Mouse (Mus musculus) midbrain, embryonic 12.5 days (tissue): ENCODE data around the gene Islr2. TPM values are rescaled to one million over a fixed set of nuclear protein-coding genes. Genes with fewer than 3 reads are reported as not detected.
"Not testable (repeated sequence)": the region's sequence is repeated elsewhere in the genome, so short reads cannot be mapped to it uniquely, and the experiment has no call there.

ENCODE experiments used
- ATAC-seq: fragments of 200-750 bp; cut with Nextera tagmentation; 2 replicates; pipeline ENCODE4 v1.8.0; 2017; ENCODE audit warnings: low read depth, moderate TSS enrichment, moderate library complexity; ENCODE audit not compliant: low FRiP score
- H3K27ac ChIP-seq: fragments of 300-500 bp; sonication (generic); replicated peaks from 2 replicates; pipeline ENCODE4 v1.5.1; 2016; ENCODE audit warnings: mild to moderate bottlenecking
- H3K27me3 ChIP-seq: fragments of 300-500 bp; sonication (generic); 2 replicates; pipeline ENCODE4 v1.6.1; 2016; ENCODE audit warnings: mild to moderate bottlenecking
- H3K36me3 ChIP-seq: fragments of 300-500 bp; sonication (generic); 2 replicates; pipeline ENCODE4 v1.6.1; 2016
- H3K4me1 ChIP-seq: fragments of 300-500 bp; sonication (generic); 2 replicates; pipeline ENCODE4 v1.6.1; 2016
- H3K4me2 ChIP-seq: fragments of 300-500 bp; sonication (generic); replicated peaks from 2 replicates; pipeline ENCODE4 v1.6.1; 2016; ENCODE audit warnings: mild to moderate bottlenecking, moderate library complexity
- H3K4me3 ChIP-seq: fragments of 300-500 bp; sonication (generic); 2 replicates; pipeline ENCODE4 v1.5.1; 2016; ENCODE audit warnings: mild to moderate bottlenecking
- H3K9ac ChIP-seq: fragments of 300-500 bp; sonication (generic); replicated peaks from 2 replicates; pipeline ENCODE4 v1.6.1; 2016; ENCODE audit warnings: mild to moderate bottlenecking, moderate library complexity
- H3K9me3 ChIP-seq: fragments of 300-500 bp; sonication (generic); 2 replicates; pipeline ENCODE4 v1.6.1; 2016; ENCODE audit warnings: mild to moderate bottlenecking
- WGBS: fragments of 180-500 bp; shearing (Covaris S2); methylation state at CpG from one replicate; pipeline ENCODE4 v1.1.7; 2016; 5-methylcytosine and 5-hydroxymethylcytosine counted together
- polyA plus RNA-seq: library from polyadenylated mRNA; unstranded; fragments of >200 nt; fragmentation: Nextera tagmentation; extraction: Ambion mirVana; gene quantifications from 2 replicates; pipeline ENCODE4 v1.2.1, GENCODE M21; 2016

The Islr2 gene
- polyA plus RNA-seq: 27.0 and 27.8 TPM in 2 replicates

DNA sequence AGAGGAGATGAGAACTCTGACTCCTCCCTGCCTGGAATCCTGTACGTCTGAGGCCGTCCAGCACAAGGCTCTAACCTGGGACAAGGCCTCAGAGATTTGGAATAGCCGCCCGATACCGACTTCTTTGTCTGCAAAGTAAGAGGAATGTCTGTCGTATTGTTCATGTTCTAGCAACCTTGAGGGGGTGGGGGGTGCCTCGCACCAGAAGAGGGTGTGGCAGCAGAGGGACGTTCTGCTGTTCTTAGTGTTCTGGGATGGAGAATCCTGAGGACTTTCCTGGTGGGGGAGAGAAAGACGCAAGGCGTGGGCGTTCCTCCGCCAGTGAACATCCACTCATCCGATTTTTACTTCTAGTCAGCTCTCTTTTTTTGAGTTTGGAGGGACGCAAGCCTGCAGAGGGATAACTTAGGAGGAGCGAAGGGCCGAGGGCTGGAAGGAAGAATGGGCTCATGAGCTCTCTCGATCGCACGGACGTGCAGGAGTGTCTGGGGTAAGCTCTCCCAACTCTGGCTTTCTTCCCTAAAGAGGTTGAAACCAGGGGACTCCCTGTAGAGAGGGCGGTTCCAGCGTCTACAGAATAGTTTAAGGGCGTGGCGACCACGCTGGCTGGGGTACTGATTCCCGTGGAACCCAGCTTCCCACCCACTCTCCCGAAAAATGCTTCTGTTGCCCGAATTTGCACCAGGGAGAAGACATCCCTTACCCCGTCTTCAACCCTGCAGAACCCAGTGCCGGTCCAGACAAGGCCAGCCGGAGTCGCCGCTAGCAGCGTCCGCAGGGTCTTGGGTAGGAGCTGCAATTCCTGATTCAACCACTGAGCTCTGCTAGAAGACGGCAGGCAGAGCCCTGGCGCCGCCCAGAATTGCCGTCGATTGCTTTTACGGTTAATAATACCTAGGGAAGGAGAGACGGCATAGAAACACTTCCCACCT lies at the start of gene Islr2, which contains the start of gene Islr:
Gene Islr2, minus strand, starts transcription at position 804 of the 932 bp plus-strand sequence.
Gene Islr, minus strand, starts transcription at position 791 of the 932 bp plus-strand sequence.
- under 1% methylated on average over 42 of the region's 42 CpGs for WGBS
- Histone ChIP-seq H3K4me3 (peak within 1 kb of the TSS; percentile 42), H3K9ac (peak within 1 kb of the TSS; percentile 54), H3K27ac (peak within 1 kb of the TSS; percentile 88), H3K4me1 (peaks cover 57% of the 10 kb centered on the region), H3K36me3 (no peaks in the 10 kb centered on the region), H3K27me3 (peaks cover 77% of the 10 kb centered on the region), H3K9me3 (no peaks in the 10 kb centered on the region), H3K4me2 (peak within 1 kb of the TSS; percentile 52)
- ATAC-seq: peak; percentile 72

DNA sequence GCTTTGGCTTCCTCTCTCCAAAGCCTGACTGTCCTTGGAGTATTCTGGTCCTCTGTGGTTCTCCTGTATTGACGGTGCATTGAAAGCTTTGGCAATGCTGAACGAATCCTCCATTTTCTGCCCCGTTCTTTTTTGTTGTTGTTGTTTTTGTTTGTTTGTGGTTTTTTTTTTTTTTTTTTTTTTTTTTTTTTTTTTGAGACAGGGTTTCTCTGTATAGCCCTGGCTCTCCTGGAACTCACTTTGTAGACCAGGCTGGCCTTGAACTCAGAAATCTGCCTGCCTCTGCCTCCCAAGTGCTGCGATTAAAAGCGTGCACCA lies 49.6 kb upstream of the Islr2 start:
- WGBS: 67% methylated on average over 5 of the region's 5 CpGs
- peaks cover 27% of the 10 kb centered on the region for H3K4me1 ChIP-seq

DNA sequence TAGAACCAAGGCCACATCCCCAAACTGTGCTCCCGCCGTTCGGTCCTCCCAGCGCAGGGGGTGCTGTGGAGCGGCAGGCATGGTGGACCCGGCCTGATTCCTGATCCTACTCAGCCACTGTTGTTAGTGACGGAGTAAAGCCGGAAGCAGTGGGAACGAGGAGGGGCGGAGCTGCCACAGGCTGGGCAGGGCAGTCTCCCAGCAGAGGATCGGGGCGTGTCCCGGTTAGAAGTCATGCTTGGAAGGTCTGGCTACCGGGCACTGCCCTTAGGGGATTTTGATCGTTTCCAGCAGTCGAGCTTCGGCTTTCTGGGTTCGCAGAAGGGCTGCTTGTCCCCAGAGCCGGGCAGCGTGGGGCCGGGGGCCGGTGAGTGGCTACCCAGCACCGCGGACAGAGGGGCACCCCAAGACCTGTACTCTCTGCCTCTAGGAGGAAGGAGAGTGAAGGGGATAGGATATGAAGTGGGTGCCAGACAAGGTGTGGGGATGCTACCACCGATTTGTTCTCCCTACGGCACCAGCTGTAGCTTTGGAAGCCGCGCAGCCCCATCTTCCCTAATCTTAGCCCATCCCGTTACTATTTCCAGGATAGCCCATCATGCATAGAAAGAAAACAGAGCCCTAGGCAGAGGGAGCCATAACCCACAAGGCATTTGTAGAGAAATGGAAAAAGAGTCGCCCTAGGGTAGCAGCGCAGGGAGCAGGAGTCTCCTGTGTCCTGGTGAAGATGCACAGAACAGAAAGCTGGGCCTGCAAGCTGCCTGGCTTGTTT lies 49.1 kb upstream of the Islr2 start, which contains the start of gene Stoml1:
Gene Stoml1, plus strand, starts transcription at position 132 of the 772 bp plus-strand sequence.
- peak within 1 kb of the TSS; percentile 54 for H3K27ac ChIP-seq
- H3K9ac ChIP-seq: peak within 1 kb of the TSS; percentile 69
- peak within 1 kb of the TSS; percentile 85 for H3K4me2 ChIP-seq
- H3K4me1 ChIP-seq: peaks cover 32% of the 10 kb centered on the region
- H3K4me3 ChIP-seq: peak within 1 kb of the TSS; percentile 69
- WGBS: under 1% methylated on average over 31 of the region's 31 CpGs
- peaks cover 26% of the 10 kb centered on the region for H3K36me3 ChIP-seq
- H3K27me3 ChIP-seq: no peaks in the 10 kb centered on the region
- H3K9me3 ChIP-seq: no peaks in the 10 kb centered on the region
- ATAC-seq: peak; percentile 94

More for the DNA sequence above, 49.6 kb upstream of the Islr2 start:
- H3K4me2 ChIP-seq: peak overlapping the region; percentile 85
- ATAC-seq, H3K27me3 ChIP-seq, H3K9me3 ChIP-seq: not testable (repeated sequence)
- peaks cover 26% of the 10 kb centered on the region for H3K36me3 ChIP-seq
- peak overlapping the region; percentile 69 for H3K4me3 ChIP-seq
- H3K9ac ChIP-seq: peak overlapping the region; percentile 69
- H3K27ac ChIP-seq: peak overlapping the region; percentile 54

DNA sequence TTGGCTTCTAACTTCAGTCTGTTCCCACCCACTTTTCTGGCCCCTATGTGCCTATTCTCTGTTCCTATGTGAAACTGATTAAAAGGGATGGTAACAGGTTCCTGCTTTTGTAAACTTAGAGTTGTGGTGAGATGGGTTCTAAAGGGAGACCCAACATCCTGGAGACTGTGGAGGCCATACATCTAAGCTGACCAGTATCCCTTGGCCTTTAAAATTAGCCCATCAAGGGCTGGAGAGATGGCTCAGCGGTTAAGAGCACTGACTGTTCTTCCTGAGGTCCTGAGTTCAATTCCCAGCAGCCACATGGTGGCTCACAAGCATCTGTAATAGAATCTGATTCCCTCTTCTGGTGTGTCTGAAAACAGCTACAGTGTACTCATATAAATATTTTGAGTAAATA lies 46.6 kb upstream of the Islr2 start:
- not testable (repeated sequence) for H3K9me3 ChIP-seq, ATAC-seq, H3K9ac ChIP-seq, H3K36me3 ChIP-seq, H3K27me3 ChIP-seq, H3K27ac ChIP-seq, H3K4me2 ChIP-seq, H3K4me3 ChIP-seq
- peaks cover 44% of the 10 kb centered on the region for H3K4me1 ChIP-seq
- 88% methylated on average over 1 of the region's 1 CpGs for WGBS

DNA sequence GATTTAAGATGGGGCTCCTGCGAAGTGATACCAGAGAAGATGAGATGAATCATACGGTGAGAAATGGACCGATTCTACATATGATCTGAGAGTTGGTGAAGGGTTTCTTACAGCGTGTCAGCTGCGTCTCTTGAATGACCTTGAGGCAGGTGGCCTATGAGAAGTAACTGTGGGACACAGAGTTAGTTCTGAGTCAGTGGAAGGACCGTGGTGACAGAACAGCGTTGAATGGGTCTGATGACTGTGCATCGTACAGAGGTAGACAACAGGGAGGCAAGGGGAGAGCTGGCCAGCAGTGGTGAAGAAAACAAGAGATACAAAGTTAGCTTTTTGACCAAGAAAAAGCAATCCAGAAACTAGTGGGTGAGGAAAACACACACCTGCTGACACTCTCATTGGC lies 46.2 kb upstream of the Islr2 start:
- no peak for ATAC-seq
- WGBS: 79% methylated on average over 8 of the region's 8 CpGs

DNA sequence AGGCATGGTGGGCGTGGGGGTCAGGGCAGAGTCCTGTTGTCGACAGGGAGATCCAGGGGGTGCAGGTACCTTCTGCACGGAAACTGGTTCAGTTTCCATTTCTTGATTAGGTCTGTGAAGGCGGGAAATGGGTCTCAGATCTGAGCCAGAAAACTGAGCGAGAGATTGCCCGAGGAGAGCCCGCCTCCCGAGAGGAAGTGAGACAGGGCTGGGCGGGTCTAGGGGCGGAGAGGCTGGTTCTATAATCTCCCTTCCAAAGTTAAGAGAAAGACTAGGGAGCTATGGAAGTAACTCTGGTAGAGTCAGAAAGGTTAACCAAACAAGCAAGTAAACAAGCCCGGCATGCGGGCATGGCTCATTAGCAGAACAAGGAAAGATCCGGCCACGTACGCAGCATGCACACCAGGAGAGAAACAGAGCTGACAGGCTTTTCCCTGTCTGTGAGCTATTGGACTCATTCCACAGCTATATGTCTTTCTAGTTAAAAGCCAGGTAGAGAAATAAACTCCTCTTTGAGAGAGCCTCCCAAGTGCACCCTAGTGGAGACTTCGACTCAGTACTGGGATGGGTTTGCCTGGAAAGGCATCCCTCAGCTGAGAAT lies 45.6 kb upstream of the Islr2 start, which contains the start of gene Pml:
Gene Pml, minus strand, starts transcription at position 195 of the 601 bp plus-strand sequence.
- Histone ChIP-seq H3K9me3 (no peaks in the 10 kb centered on the region), H3K4me2 (peak within 1 kb of the TSS; percentile 59), H3K9ac (peak within 1 kb of the TSS; percentile 56), H3K36me3 (no peaks in the 10 kb centered on the region), H3K4me1 (peaks cover 39% of the 10 kb centered on the region), H3K27me3 (no peaks in the 10 kb centered on the region), H3K4me3 (peak within 1 kb of the TSS; percentile 42), H3K27ac (no peak within 1 kb of the TSS)
- 4% methylated on average over 16 of the region's 16 CpGs for WGBS
- no peak for ATAC-seq

More for the DNA sequence above, 46.2 kb upstream of the Islr2 start:
- Histone ChIP-seq H3K4me3 (no peak overlapping the region), H3K4me2 (peak overlapping the region; percentile 59), H3K27ac (no peak overlapping the region), H3K4me1 (peaks cover 44% of the 10 kb centered on the region), H3K27me3 (no peaks in the 10 kb centered on the region), H3K9me3 (no peaks in the 10 kb centered on the region), H3K36me3 (no peaks in the 10 kb centered on the region), H3K9ac (no peak overlapping the region)

DNA sequence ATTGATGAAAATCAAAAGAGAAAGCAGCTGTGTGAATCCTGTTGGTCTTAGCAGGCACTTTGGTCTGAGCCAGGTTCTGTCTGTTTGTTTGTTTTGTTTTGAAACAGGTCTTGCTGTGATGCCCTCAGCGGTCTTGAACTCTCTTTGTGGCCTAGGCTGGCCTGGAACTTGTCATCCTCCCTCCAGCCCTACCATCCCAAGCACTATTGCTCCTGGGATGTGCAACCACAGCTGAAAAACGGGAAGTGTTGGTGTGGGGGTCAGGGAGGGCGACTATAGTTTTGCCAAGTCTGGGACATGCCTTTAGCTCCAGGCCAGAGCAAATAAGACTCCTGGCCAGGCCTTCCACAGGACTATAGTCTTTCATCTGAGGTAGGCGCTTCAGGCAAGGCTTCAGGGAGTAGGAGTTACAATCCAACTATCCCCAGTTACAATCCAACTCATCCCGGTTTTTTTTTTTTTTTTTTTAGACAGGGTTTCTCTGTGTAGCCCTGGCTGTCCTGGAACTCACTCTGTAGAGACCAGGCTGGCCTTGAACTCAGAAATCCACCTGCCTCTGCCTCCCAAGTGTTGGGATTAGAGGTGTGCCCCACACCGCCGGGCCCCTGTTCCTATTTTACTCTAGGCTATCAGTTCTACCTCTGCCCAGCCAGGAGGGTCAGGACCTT lies 44.8 kb upstream of the Islr2 start:
- 47% methylated on average over 7 of the region's 7 CpGs for WGBS
- no peaks in the 10 kb centered on the region for H3K9me3 ChIP-seq
- no peak overlapping the region for H3K27ac ChIP-seq
- H3K4me2 ChIP-seq: peak overlapping the region; percentile 59
- H3K4me3 ChIP-seq: peak overlapping the region; percentile 42
- H3K4me1 ChIP-seq: peaks cover 33% of the 10 kb centered on the region
- no peaks in the 10 kb centered on the region for H3K36me3 ChIP-seq
- peak overlapping the region; percentile 56; the same call in 1 of the 2 replicates for H3K9ac ChIP-seq
- H3K27me3 ChIP-seq: no peaks in the 10 kb centered on the region
- ATAC-seq: no peak

DNA sequence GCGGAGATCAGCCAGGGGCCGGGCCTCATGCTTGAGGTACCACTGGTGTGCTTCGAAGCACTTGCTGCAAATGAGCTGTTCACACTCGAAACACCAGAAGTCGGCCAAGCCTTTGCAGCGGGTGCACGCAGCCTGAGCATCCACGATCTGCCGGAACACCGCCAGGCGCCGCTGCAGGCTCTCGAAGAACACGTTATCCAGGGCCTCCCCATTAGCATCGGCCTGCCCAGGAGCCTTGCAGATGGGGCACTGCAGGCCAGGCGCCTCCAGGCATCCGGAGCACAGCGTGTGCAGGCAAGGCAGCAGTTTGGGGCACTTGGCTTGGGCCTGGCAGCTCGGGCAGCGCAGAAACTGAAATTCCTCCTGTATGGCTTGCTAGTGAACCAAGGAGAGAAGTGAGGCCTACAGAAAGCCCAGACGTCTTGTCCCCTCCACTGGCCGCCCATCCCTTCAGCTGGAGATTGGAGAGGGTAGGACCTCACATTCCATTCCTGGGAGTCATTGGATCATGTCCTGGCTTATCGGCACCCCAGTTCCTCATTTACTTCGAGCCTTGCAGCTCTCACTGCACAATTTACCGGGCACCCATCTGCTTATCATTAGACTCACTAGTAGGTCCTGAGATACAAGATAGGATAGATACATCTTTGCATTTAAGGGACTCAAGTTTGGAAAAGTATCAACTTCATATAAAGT lies 43.1 kb upstream of the Islr2 start:
- WGBS: 17% methylated on average over 25 of the region's 25 CpGs
- peak overlapping the region; percentile 43 for H3K4me2 ChIP-seq
- no peaks in the 10 kb centered on the region for H3K27me3 ChIP-seq
- H3K36me3 ChIP-seq: no peaks in the 10 kb centered on the region
- peak overlapping the region; percentile 42; the same call in 1 of the 2 replicates for H3K27ac ChIP-seq
- H3K4me1 ChIP-seq: peaks cover 32% of the 10 kb centered on the region
- H3K9ac ChIP-seq: peak overlapping the region; percentile 49; the same call in 1 of the 2 replicates
- no peaks in the 10 kb centered on the region for H3K9me3 ChIP-seq
- 0 out of 2 replicates have a peak overlapping the region, but pooled peaks have one; percentile 17 for H3K4me3 ChIP-seq
- ATAC-seq: peak; percentile 69; the same call in 1 of the 2 replicates

DNA sequence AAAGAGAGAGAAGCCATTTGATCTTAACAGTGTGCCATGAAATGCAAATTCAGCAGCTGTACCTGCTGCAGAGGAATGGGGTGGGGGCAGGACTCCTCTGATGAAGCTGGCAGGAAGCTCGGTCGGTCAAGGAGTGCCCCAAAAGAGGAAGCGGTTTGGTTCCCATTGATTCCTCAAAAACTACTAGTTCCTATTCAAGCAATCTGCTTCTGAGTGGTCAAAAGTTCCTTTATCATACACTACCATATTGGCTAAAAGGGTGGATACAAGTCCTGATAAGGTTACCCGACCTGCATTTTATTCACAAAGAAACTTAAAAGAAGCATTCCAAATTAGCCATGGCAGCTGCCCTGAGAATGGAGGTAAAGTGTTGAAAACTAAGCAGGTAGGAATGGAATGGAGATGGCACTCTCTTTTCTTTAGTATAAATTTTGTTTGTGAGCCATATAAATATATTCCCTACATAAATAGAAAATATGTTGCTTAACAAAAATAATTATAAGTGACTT lies 42.0 kb upstream of the Islr2 start:
- H3K27me3 ChIP-seq: no peaks in the 10 kb centered on the region
- H3K4me1 ChIP-seq: peaks cover 42% of the 10 kb centered on the region
- H3K9me3 ChIP-seq: no peaks in the 10 kb centered on the region
- H3K9ac ChIP-seq: no peak overlapping the region
- H3K4me3 ChIP-seq: no peak overlapping the region
- H3K36me3 ChIP-seq: no peaks in the 10 kb centered on the region
- no peak overlapping the region for H3K4me2 ChIP-seq
- no peak overlapping the region for H3K27ac ChIP-seq
- no peak for ATAC-seq
- 80% methylated on average over 4 of the region's 4 CpGs for WGBS

DNA sequence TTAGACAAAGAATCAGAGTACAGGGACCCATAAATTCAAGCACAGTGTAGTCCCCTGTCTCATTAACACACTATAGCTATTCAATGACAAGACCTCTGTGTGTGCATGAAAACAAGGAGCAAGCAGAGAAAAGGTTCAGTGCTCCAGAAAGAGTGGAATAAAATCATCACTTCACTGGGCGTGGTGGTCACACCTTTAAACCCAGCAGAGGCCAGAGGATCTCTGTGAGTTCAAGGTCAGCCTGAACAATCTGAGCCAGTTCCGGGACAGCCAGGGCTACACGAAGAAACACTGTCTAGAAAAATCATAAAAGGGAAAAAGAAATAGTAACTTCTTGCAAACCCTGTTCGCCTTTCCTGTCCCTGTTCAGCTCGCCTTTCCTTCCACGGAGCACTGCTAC lies 39.6 kb upstream of the Islr2 start:
- Histone ChIP-seq H3K36me3 (no peaks in the 10 kb centered on the region), H3K27me3 (no peaks in the 10 kb centered on the region), H3K4me1 (peaks cover 32% of the 10 kb centered on the region), H3K9me3 (no peaks in the 10 kb centered on the region), H3K4me2 (no peak overlapping the region), H3K27ac (no peak overlapping the region), H3K9ac (no peak overlapping the region), H3K4me3 (no peak overlapping the region)
- WGBS: 94% methylated on average over 6 of the region's 6 CpGs
- no peak for ATAC-seq
